Mouse (Mus musculus): ENCODE results near the gene 1700024G13Rik. TPM values are rescaled to one million over a fixed set of nuclear protein-coding genes. Genes with fewer than 3 reads are reported as not detected.
"Not testable (repeated sequence)": the region's sequence is repeated elsewhere in the genome, so short reads cannot be mapped to it uniquely, and the experiment has no call there.

Gene 1700024G13Rik
- total and polyA plus RNA-seq, 2 experiments from 2014 or later: 0.68 to 1.8 TPM

- no peak overlapping the region for H3K27ac ChIP-seq (ENCODE audit: low read depth, low read length)
- no peaks in the 10 kb centered on the region for H3K9me3 ChIP-seq (ENCODE audit: low read length)
- H3K4me1 ChIP-seq (ENCODE audit: insufficient read depth, low read length): no peaks in the 10 kb centered on the region
- 86% methylated on average over 2 of the region's 2 CpGs for WGBS
- ATAC-seq (ENCODE audit: low FRiP score) (no peak), DNase-seq (ENCODE audit: low spot score) (no peak)
- no peak overlapping the region for H3K9ac ChIP-seq (replicated peaks; ENCODE audit: low read length, poor library complexity, severe bottlenecking)
- H3K36me3 ChIP-seq (ENCODE audit: insufficient read depth, low read length): no peaks in the 10 kb centered on the region
- H3K4me3 ChIP-seq (ENCODE audit: low read depth, low read length): no peak overlapping the region
- no peak for TF ChIP-seq CTCF (IDR thresholded peaks at IDR 0.05)
- no peak overlapping the region for H3K4me2 ChIP-seq (ENCODE audit: low read depth, low read length, poor library complexity, severe bottlenecking)
- no peaks in the 10 kb centered on the region for H3K27me3 ChIP-seq (ENCODE audit: insufficient read depth, low read length)
Measured at GRCm38 (mm10) chr14:32372510-32372909, 15.7 kb downstream of the 1700024G13Rik start.

DNA sequence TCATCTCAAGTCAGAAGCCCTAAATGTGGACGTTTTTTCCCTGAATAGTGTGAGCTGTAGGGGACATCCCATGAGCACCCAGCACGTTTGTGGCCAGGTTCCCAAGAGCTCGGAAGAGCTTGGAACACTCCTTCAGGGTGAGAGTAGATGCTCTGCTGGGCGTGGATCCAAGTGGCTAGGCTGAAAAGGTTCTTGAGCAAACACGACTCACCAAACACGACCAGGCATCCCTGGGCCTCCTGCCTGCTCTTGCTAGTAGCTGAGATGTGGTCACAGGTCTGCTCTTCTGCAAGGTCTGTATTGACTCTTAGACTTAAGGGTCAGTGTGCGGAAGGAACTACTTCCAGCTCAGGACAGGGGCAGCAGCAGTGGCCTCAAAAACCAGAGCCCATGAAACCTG is 18.4 kb downstream of the 1700024G13Rik start:
- no peak overlapping the region for H3K9ac ChIP-seq (replicated peaks; ENCODE audit: low read length, poor library complexity, severe bottlenecking)
- no peak overlapping the region for H3K27ac ChIP-seq (ENCODE audit: low read depth, low read length)
- H3K27me3 ChIP-seq (ENCODE audit: insufficient read depth, low read length): no peaks in the 10 kb centered on the region
- no peak overlapping the region for H3K4me3 ChIP-seq (ENCODE audit: low read depth, low read length)
- no peak for DNase-seq (ENCODE audit: low spot score)
- H3K4me2 ChIP-seq (ENCODE audit: low read depth, low read length, poor library complexity, severe bottlenecking): no peak overlapping the region
- no peaks in the 10 kb centered on the region for H3K4me1 ChIP-seq (ENCODE audit: insufficient read depth, low read length)
- ATAC-seq (ENCODE audit: low FRiP score): no peak
- 77% methylated on average over 7 of the region's 7 CpGs for WGBS
- no peaks in the 10 kb centered on the region for H3K9me3 ChIP-seq (ENCODE audit: low read length)
- H3K36me3 ChIP-seq (ENCODE audit: insufficient read depth, low read length): no peaks in the 10 kb centered on the region
- TF ChIP-seq CTCF (IDR thresholded peaks at IDR 0.05): no peak

GRCm38 (mm10) chr14:32364359-32364758 is 23.8 kb downstream of the 1700024G13Rik start:
- no peak for ATAC-seq (ENCODE audit: low FRiP score)
- H3K27ac ChIP-seq (ENCODE audit: low read depth, low read length): no peak overlapping the region
- H3K4me1 ChIP-seq (ENCODE audit: insufficient read depth, low read length): no peaks in the 10 kb centered on the region
- no peak overlapping the region for H3K9ac ChIP-seq (replicated peaks; ENCODE audit: low read length, poor library complexity, severe bottlenecking)
- no peak for TF ChIP-seq CTCF (IDR thresholded peaks at IDR 0.05)
- no peak overlapping the region for H3K4me3 ChIP-seq (ENCODE audit: low read depth, low read length)
- H3K36me3 ChIP-seq (ENCODE audit: insufficient read depth, low read length): no peaks in the 10 kb centered on the region
- no peak for DNase-seq (ENCODE audit: low spot score)
- H3K4me2 ChIP-seq (ENCODE audit: low read depth, low read length, poor library complexity, severe bottlenecking): no peak overlapping the region
- 55% methylated on average over 7 of the region's 7 CpGs for WGBS
- H3K9me3 ChIP-seq (ENCODE audit: low read length): no peaks in the 10 kb centered on the region
- H3K27me3 ChIP-seq (ENCODE audit: insufficient read depth, low read length): no peaks in the 10 kb centered on the region

DNA sequence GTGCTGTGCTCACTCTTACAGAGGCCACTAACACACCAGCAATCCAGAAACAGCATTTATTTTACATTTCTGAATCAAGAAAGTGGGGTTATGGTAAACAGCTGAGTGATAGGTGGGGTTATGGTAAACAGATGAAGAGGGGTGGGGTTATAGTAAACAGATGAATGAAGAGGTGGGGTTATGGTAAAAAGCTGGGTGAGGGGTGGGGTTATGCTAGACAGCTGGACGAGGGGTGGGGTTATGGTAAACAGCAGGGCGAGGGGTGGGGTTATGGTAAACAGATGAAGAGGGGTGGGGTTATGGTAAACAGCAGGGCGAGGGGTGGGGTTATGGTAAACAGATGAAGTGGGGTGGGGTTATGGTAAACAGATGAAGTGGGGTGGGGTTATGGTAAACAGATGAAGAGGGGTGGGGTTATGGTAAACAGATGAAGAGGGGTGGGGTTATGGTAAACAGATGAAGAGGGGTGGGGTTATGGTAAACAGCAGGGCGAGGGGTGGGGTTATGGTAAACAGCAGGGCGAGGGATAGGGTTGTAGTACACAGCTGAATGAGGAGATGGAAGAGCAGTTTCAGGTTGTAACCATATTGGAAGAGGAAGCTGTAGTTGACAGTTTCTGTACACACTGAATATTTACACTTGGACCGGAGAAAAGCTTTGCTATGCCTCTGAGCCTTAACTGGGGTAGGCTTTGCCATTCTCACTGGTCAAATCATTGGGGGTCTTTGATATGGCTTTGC is 36.8 kb downstream of the 1700024G13Rik start:
- DNase-seq (ENCODE audit: low spot score); ATAC-seq (ENCODE audit: low FRiP score); H3K9me3 ChIP-seq (ENCODE audit: low read length); H3K27me3 ChIP-seq (ENCODE audit: insufficient read depth, low read length); H3K4me3 ChIP-seq (ENCODE audit: low read depth, low read length); H3K4me2 ChIP-seq (ENCODE audit: low read depth, low read length, poor library complexity, severe bottlenecking); H3K27ac ChIP-seq (ENCODE audit: low read depth, low read length); H3K4me1 ChIP-seq (ENCODE audit: insufficient read depth, low read length); H3K9ac ChIP-seq (replicated peaks; ENCODE audit: low read length, poor library complexity, severe bottlenecking): not testable (repeated sequence)
- peaks cover 13% of the 10 kb centered on the region for H3K36me3 ChIP-seq (ENCODE audit: insufficient read depth, low read length)
- WGBS: 30% methylated on average over 6 of the region's 6 CpGs

DNA sequence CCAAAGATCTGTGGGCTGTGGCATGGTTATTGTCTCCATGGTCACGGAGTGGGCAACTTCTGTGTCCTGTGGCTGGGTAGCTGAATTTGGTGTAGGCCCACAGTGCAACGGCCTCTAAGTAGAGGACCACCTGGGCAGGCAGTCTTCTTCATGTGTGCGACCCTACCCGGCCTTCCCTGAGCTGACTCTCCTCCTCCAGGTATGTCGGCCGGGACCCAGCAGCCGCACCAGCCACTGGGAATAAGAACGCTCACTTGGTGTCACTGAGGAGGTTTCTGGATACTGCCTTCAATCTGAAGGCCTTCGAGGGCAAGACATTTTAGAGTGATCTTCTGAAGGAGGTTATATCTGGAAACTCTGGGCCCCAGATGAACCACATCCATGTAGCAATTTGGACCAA is 40.9 kb downstream of the 1700024G13Rik start:
- H3K4me1 ChIP-seq (ENCODE audit: insufficient read depth, low read length): no peaks in the 10 kb centered on the region
- no peaks in the 10 kb centered on the region for H3K27me3 ChIP-seq (ENCODE audit: insufficient read depth, low read length)
- H3K9me3 ChIP-seq (ENCODE audit: low read length): no peaks in the 10 kb centered on the region
- ATAC-seq (ENCODE audit: low FRiP score) (no peak), DNase-seq (ENCODE audit: low spot score) (no peak)
- no peak overlapping the region for H3K4me2 ChIP-seq (ENCODE audit: low read depth, low read length, poor library complexity, severe bottlenecking)
- peaks cover 40% of the 10 kb centered on the region for H3K36me3 ChIP-seq (ENCODE audit: insufficient read depth, low read length)
- no peak overlapping the region for H3K27ac ChIP-seq (ENCODE audit: low read depth, low read length)
- TF ChIP-seq CTCF (IDR thresholded peaks at IDR 0.05): no peak
- H3K4me3 ChIP-seq (ENCODE audit: low read depth, low read length): no peak overlapping the region
- H3K9ac ChIP-seq (replicated peaks; ENCODE audit: low read length, poor library complexity, severe bottlenecking): no peak overlapping the region
- WGBS: 97% methylated on average over 9 of the region's 9 CpGs

DNA sequence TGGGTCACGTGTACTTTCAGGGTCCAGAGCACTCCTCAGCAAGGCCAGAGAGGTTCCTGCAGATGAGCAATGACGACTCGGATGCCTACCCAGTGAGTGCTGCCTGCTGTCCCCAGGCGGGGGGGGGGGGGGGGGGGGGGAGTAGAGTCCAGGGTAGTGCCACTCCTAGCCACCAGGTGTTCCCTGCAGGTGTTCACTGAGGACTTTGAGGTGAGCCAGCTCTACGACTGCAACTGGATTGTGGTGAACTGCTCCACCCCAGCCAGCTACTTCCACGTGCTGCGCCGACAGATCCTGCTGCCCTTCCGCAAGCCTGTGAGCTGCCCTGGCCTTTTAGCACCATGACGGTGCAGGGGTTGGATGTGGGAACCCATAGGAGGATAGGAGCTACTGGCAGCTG is 43.5 kb downstream of the 1700024G13Rik start:
- H3K27ac ChIP-seq (ENCODE audit: low read depth, low read length): no peak overlapping the region
- H3K4me1 ChIP-seq (ENCODE audit: insufficient read depth, low read length): no peaks in the 10 kb centered on the region
- TF ChIP-seq CTCF (IDR thresholded peaks at IDR 0.05): no peak
- H3K27me3 ChIP-seq (ENCODE audit: insufficient read depth, low read length): no peaks in the 10 kb centered on the region
- DNase-seq (ENCODE audit: low spot score) (no peak), ATAC-seq (ENCODE audit: low FRiP score) (no peak)
- no peak overlapping the region for H3K9ac ChIP-seq (replicated peaks; ENCODE audit: low read length, poor library complexity, severe bottlenecking)
- H3K4me2 ChIP-seq (ENCODE audit: low read depth, low read length, poor library complexity, severe bottlenecking): no peak overlapping the region
- H3K4me3 ChIP-seq (ENCODE audit: low read depth, low read length): no peak overlapping the region
- WGBS: 91% methylated on average over 9 of the region's 10 CpGs
- H3K9me3 ChIP-seq (ENCODE audit: low read length): no peaks in the 10 kb centered on the region
- peaks cover 63% of the 10 kb centered on the region for H3K36me3 ChIP-seq (ENCODE audit: insufficient read depth, low read length)
